Mouse (Mus musculus) left cerebral cortex, adult 8-10 months (tissue): ENCODE data around the gene Vwa8. TPM values are rescaled to one million over a fixed set of nuclear protein-coding genes. Genes with fewer than 3 reads are reported as not detected.

Experiments used
- DNase-seq, 2 experiments: peaks; one replicate each; pipeline ENCODE4 v3.0.0; 2022; ENCODE audit warnings: low spot score in 2 of 2
- total RNA-seq, 4 experiments: library from RNA; stranded (reverse); gene quantifications; 2 replicates each; pipeline ENCODE4 v1.2.4; 2022

Gene Vwa8
- total RNA-seq, 4 experiments from 2014 or later, result 34.7 to 41.3 (median 40.1) TPM

GRCm38 (mm10) chr14:79139918-79140825, 291.3 kb downstream of the Vwa8 start:
- DNase-seq, result no peak

- DNase-seq, result no peak
Measured at GRCm38 (mm10) chr14:79140826-79141219, 292.0 kb downstream of the Vwa8 start.

- DNase-seq, result no peak
Measured at GRCm38 (mm10) chr14:79142342-79142741, 293.5 kb downstream of the Vwa8 start.

GRCm38 (mm10) chr14:79143696-79144095, 294.8 kb downstream of the Vwa8 start:
- DNase-seq, result no peak

- no peak for DNase-seq
Measured at GRCm38 (mm10) chr14:79144278-79145224, 295.7 kb downstream of the Vwa8 start.

- DNase-seq, result no peak
Measured at GRCm38 (mm10) chr14:79151711-79152110, 302.9 kb downstream of the Vwa8 start.

- no peak for DNase-seq
Measured at GRCm38 (mm10) chr14:79153896-79154295, 305.0 kb downstream of the Vwa8 start.

- no peak for DNase-seq
Measured at GRCm38 (mm10) chr14:79154961-79155360, 306.1 kb downstream of the Vwa8 start.

GRCm38 (mm10) chr14:79156526-79157411, 307.9 kb downstream of the Vwa8 start:
- no peak for DNase-seq

- DNase-seq, result no peak
Measured at GRCm38 (mm10) chr14:79157451-79158218, 308.8 kb downstream of the Vwa8 start.

GRCm38 (mm10) chr14:79158219-79158521, 309.3 kb downstream of the Vwa8 start:
- no peak for DNase-seq

- no peak for DNase-seq
Measured at GRCm38 (mm10) chr14:79158673-79159200, 309.9 kb downstream of the Vwa8 start.

GRCm38 (mm10) chr14:79159451-79159850, 310.6 kb downstream of the Vwa8 start:
- DNase-seq, result no peak

- no peak for DNase-seq
Measured at GRCm38 (mm10) chr14:79160486-79160885, 311.6 kb downstream of the Vwa8 start.

- no peak for DNase-seq
Measured at GRCm38 (mm10) chr14:79160966-79161365, 312.1 kb downstream of the Vwa8 start.

GRCm38 (mm10) chr14:79161741-79162140, 312.9 kb downstream of the Vwa8 start:
- DNase-seq, result no peak

GRCm38 (mm10) chr14:79162678-79163077, 313.8 kb downstream of the Vwa8 start:
- no peak for DNase-seq

GRCm38 (mm10) chr14:79164334-79164733, 315.5 kb downstream of the Vwa8 start:
- no peak for DNase-seq

GRCm38 (mm10) chr14:79164925-79165324, 316.1 kb downstream of the Vwa8 start:
- DNase-seq, result no peak

- DNase-seq, result no peak
Measured at GRCm38 (mm10) chr14:79174526-79174925, 325.7 kb downstream of the Vwa8 start.
